Mouse (Mus musculus): ENCODE data around the gene Ank3. TPM values are rescaled to one million over a fixed set of nuclear protein-coding genes. Genes with fewer than 3 reads are reported as not detected.

Ank3 gene
- polyA plus RNA-seq, 1 experiment from 2014 or later = 10.0 TPM

GRCm38 (mm10) chr10:69611839-69612340 is 213.3 kb downstream of the Ank3 start:
- H3K4me3 ChIP-seq = no peak overlapping the region
- ATAC-seq = no peak
- H3K4me2 ChIP-seq = no peak overlapping the region

GRCm38 (mm10) chr10:69616953-69617352 is 218.4 kb downstream of the Ank3 start:
- Histone ChIP-seq H3K27me3 (replicated peaks) (no peaks in the 10 kb centered on the region), H3K4me1 (no peaks in the 10 kb centered on the region), H3K27ac (no peak overlapping the region), H3K9ac (no peak overlapping the region), H3K4me3 (no peak overlapping the region), H3K9me3 (replicated peaks) (no peaks in the 10 kb centered on the region), H3K36me3 (no peaks in the 10 kb centered on the region), H3K4me2 (no peak overlapping the region)
- 58% methylated on average over 3 of the region's 3 CpGs for WGBS (ENCODE audit: insufficient replicate concordance)
- ATAC-seq = no peak

More at GRCm38 (mm10) chr10:69611839-69612340, 213.3 kb downstream of the Ank3 start:
- 56% methylated on average over 5 of the region's 5 CpGs for WGBS (ENCODE audit: insufficient replicate concordance)
- no peaks in the 10 kb centered on the region for H3K9me3 ChIP-seq (replicated peaks)
- no peak overlapping the region for H3K27ac ChIP-seq
- H3K27me3 ChIP-seq (replicated peaks) = no peaks in the 10 kb centered on the region
- no peak overlapping the region for H3K9ac ChIP-seq
- no peaks in the 10 kb centered on the region for H3K36me3 ChIP-seq
- H3K4me1 ChIP-seq = no peaks in the 10 kb centered on the region

GRCm38 (mm10) chr10:69617537-69618112 is 219.1 kb downstream of the Ank3 start:
- 80% methylated on average over 16 of the region's 16 CpGs for WGBS (ENCODE audit: insufficient replicate concordance)
- H3K27ac ChIP-seq = no peak overlapping the region

GRCm38 (mm10) chr10:69620692-69621382 is 222.3 kb downstream of the Ank3 start:
- H3K4me2 ChIP-seq = no peak overlapping the region
- H3K36me3 ChIP-seq = no peaks in the 10 kb centered on the region
- no peaks in the 10 kb centered on the region for H3K4me1 ChIP-seq
- no peak for ATAC-seq
- H3K9me3 ChIP-seq (replicated peaks) = no peaks in the 10 kb centered on the region
- no peak overlapping the region for H3K4me3 ChIP-seq
- no peak overlapping the region for H3K27ac ChIP-seq
- H3K9ac ChIP-seq = no peak overlapping the region
- H3K27me3 ChIP-seq (replicated peaks) = no peaks in the 10 kb centered on the region
- WGBS (ENCODE audit: insufficient replicate concordance) = 59% methylated on average over 7 of the region's 7 CpGs

More at GRCm38 (mm10) chr10:69617537-69618112, 219.1 kb downstream of the Ank3 start:
- Histone ChIP-seq H3K4me3 (no peak overlapping the region), H3K9me3 (replicated peaks) (no peaks in the 10 kb centered on the region), H3K27me3 (replicated peaks) (no peaks in the 10 kb centered on the region), H3K4me2 (no peak overlapping the region), H3K4me1 (no peaks in the 10 kb centered on the region), H3K9ac (no peak overlapping the region), H3K36me3 (no peaks in the 10 kb centered on the region)
- ATAC-seq = no peak

GRCm38 (mm10) chr10:69627767-69628166 is 229.2 kb downstream of the Ank3 start:
- Histone ChIP-seq H3K9ac (no peak overlapping the region), H3K27ac (no peak overlapping the region), H3K4me3 (no peak overlapping the region), H3K27me3 (replicated peaks) (no peaks in the 10 kb centered on the region), H3K4me2 (no peak overlapping the region), H3K4me1 (no peaks in the 10 kb centered on the region), H3K9me3 (replicated peaks) (no peaks in the 10 kb centered on the region), H3K36me3 (no peaks in the 10 kb centered on the region)
- 63% methylated on average over 3 of the region's 3 CpGs for WGBS (ENCODE audit: insufficient replicate concordance)
- ATAC-seq = no peak

GRCm38 (mm10) chr10:69628743-69629142 is 230.2 kb downstream of the Ank3 start:
- H3K9me3 ChIP-seq (replicated peaks) = no peaks in the 10 kb centered on the region
- no peak overlapping the region for H3K9ac ChIP-seq
- no peak overlapping the region for H3K27ac ChIP-seq
- no peak overlapping the region for H3K4me3 ChIP-seq
- no peak overlapping the region for H3K4me2 ChIP-seq
- WGBS (ENCODE audit: insufficient replicate concordance) = 50% methylated on average over 6 of the region's 6 CpGs
- no peaks in the 10 kb centered on the region for H3K27me3 ChIP-seq (replicated peaks)
- H3K36me3 ChIP-seq = no peaks in the 10 kb centered on the region
- no peaks in the 10 kb centered on the region for H3K4me1 ChIP-seq
- no peak for ATAC-seq

GRCm38 (mm10) chr10:69630802-69631388 is 232.3 kb downstream of the Ank3 start:
- H3K9me3 ChIP-seq (replicated peaks) = no peaks in the 10 kb centered on the region
- WGBS (ENCODE audit: insufficient replicate concordance) = 39% methylated on average over 7 of the region's 7 CpGs
- no peak overlapping the region for H3K4me2 ChIP-seq
- no peaks in the 10 kb centered on the region for H3K27me3 ChIP-seq (replicated peaks)
- H3K27ac ChIP-seq = no peak overlapping the region
- H3K4me1 ChIP-seq = no peaks in the 10 kb centered on the region
- ATAC-seq = no peak
- H3K4me3 ChIP-seq = no peak overlapping the region
- no peaks in the 10 kb centered on the region for H3K36me3 ChIP-seq
- no peak overlapping the region for H3K9ac ChIP-seq

- no peak overlapping the region for H3K4me3 ChIP-seq
- no peak overlapping the region for H3K27ac ChIP-seq
- no peaks in the 10 kb centered on the region; the same call in 1 of the 2 replicates for H3K4me1 ChIP-seq
- H3K4me2 ChIP-seq = no peak overlapping the region
- no peaks in the 10 kb centered on the region for H3K36me3 ChIP-seq
- H3K9me3 ChIP-seq (replicated peaks) = no peaks in the 10 kb centered on the region
- 69% methylated on average over 8 of the region's 8 CpGs for WGBS (ENCODE audit: insufficient replicate concordance)
- no peak overlapping the region for H3K9ac ChIP-seq
- no peak for ATAC-seq
- no peaks in the 10 kb centered on the region for H3K27me3 ChIP-seq (replicated peaks)
These were observed 234.3 kb downstream of the Ank3 start for GRCm38 (mm10) chr10:69632885-69633284.

- Histone ChIP-seq H3K27me3 (replicated peaks) (no peaks in the 10 kb centered on the region), H3K4me1 (no peaks in the 10 kb centered on the region; the same call in 1 of the 2 replicates), H3K36me3 (no peaks in the 10 kb centered on the region), H3K4me2 (no peak overlapping the region), H3K27ac (no peak overlapping the region), H3K9me3 (replicated peaks) (no peaks in the 10 kb centered on the region), H3K4me3 (no peak overlapping the region), H3K9ac (no peak overlapping the region)
- 70% methylated on average over 5 of the region's 5 CpGs for WGBS (ENCODE audit: insufficient replicate concordance)
- ATAC-seq = no peak
These were observed 236.3 kb downstream of the Ank3 start for GRCm38 (mm10) chr10:69634891-69635290.

- no peak overlapping the region for H3K9ac ChIP-seq
- H3K27me3 ChIP-seq (replicated peaks) = no peaks in the 10 kb centered on the region
- H3K27ac ChIP-seq = no peak overlapping the region
- H3K4me3 ChIP-seq = no peak overlapping the region
- no peaks in the 10 kb centered on the region for H3K9me3 ChIP-seq (replicated peaks)
- 44% methylated on average over 11 of the region's 11 CpGs for WGBS (ENCODE audit: insufficient replicate concordance)
- H3K4me1 ChIP-seq = no peaks in the 10 kb centered on the region; the same call in 1 of the 2 replicates
- H3K36me3 ChIP-seq = no peaks in the 10 kb centered on the region
- no peak overlapping the region for H3K4me2 ChIP-seq
- no peak for ATAC-seq
These were observed 237.5 kb downstream of the Ank3 start for GRCm38 (mm10) chr10:69635910-69636656.

GRCm38 (mm10) chr10:69639138-69639537 is 240.6 kb downstream of the Ank3 start:
- Histone ChIP-seq H3K4me3 (no peak overlapping the region), H3K4me2 (no peak overlapping the region), H3K9ac (no peak overlapping the region), H3K9me3 (replicated peaks) (no peaks in the 10 kb centered on the region), H3K36me3 (no peaks in the 10 kb centered on the region), H3K27me3 (replicated peaks) (no peaks in the 10 kb centered on the region), H3K4me1 (no peaks in the 10 kb centered on the region; the same call in 1 of the 2 replicates), H3K27ac (no peak overlapping the region)
- 68% methylated on average over 6 of the region's 6 CpGs for WGBS (ENCODE audit: insufficient replicate concordance)
- no peak for ATAC-seq

- 56% methylated on average over 4 of the region's 4 CpGs for WGBS (ENCODE audit: insufficient replicate concordance)
- ATAC-seq = no peak
- H3K36me3 ChIP-seq = no peaks in the 10 kb centered on the region
- H3K9ac ChIP-seq = no peak overlapping the region
- H3K4me3 ChIP-seq = no peak overlapping the region
- no peaks in the 10 kb centered on the region; the same call in 1 of the 2 replicates for H3K4me1 ChIP-seq
- no peak overlapping the region for H3K27ac ChIP-seq
- H3K27me3 ChIP-seq (replicated peaks) = no peaks in the 10 kb centered on the region
- H3K4me2 ChIP-seq = no peak overlapping the region
- no peaks in the 10 kb centered on the region for H3K9me3 ChIP-seq (replicated peaks)
These were observed 242.0 kb downstream of the Ank3 start for GRCm38 (mm10) chr10:69640617-69641016.
